11 mouse cellular contexts compared by ENCODE assay signal in the genomic region with DNA sequence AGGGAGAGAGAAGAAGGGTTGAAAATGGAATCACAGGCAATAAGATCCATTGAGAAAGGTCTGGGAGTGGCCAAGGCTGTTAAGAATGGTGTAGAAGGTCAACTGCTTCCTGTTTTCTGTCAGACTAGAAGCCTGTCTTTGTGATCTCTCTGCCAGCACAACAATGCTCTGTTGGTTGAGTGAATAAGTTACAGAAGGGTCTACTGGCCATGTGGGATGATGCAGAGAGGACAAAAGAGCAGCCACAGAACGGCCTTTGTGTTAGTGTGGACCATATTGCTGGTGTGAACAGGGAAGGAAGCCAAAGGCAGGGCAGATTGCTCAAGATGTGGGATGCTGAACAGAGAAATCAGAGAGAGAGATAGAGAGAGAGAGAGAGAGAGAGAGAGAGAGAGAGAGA. TPM values are rescaled to one million over a fixed set of nuclear protein-coding genes. Genes with fewer than 3 reads are reported as not detected.
DNase-seq lines count a peak whose midpoint lies in the region; ATAC-seq lines count a peak whose summit lies in the region.
"Had no signal": no experiment of that assay in that cellular context is flagged by ENCODE, and none has a peak within 500 bp of the region (broad histone marks: within the 10 kb centered on the region; RNA-seq: fewer than 3 reads in every experiment).

No protein-coding gene starts in this region.

- 77% methylated on average over 1 of the region's 1 CpGs for WGBS in heart, embryonic 12.5 days

- H3K4me2 ChIP-seq in heart, embryonic 12.5 days: no peak overlapping the region
- H3K4me2 ChIP-seq: hindbrain, embryonic 13.5 days; limb, embryonic 15.5 days had no signal

- no peak for ATAC-seq in heart, embryonic 12.5 days (ENCODE audit: insufficient number of reproducible peaks, low FRiP score)

- H3K4me3 ChIP-seq in heart, embryonic 12.5 days: no peak overlapping the region
- H3K4me3 ChIP-seq in brown adipose tissue, adult 24 weeks (ENCODE audit: insufficient read depth, low read depth, low read length): no peak overlapping the region
- H3K4me3 ChIP-seq: hindbrain, embryonic 13.5 days; limb, embryonic 15.5 days had no signal

- H3K27me3 ChIP-seq in heart, embryonic 12.5 days (replicated peaks): no peaks in the 10 kb centered on the region
- H3K27me3 ChIP-seq: hindbrain, embryonic 13.5 days; limb, embryonic 15.5 days had no signal

- H3K27ac ChIP-seq in heart, embryonic 12.5 days (ENCODE audit: poor library complexity, severe bottlenecking): no peak overlapping the region
- H3K27ac ChIP-seq in brown adipose tissue, adult 24 weeks (replicated peaks; ENCODE audit: low read depth, low read length): peak overlapping the region; percentile 86
- H3K27ac ChIP-seq: hindbrain, embryonic 13.5 days; limb, embryonic 15.5 days had no signal

- H3K9me3 ChIP-seq in heart, embryonic 12.5 days (replicated peaks): no peaks in the 10 kb centered on the region; the same call in 1 of the 2 replicates
- H3K9me3 ChIP-seq: hindbrain, embryonic 13.5 days; limb, embryonic 15.5 days had no signal

- H3K4me1 ChIP-seq in heart, embryonic 12.5 days (replicated peaks): no peaks in the 10 kb centered on the region
- peaks cover 10% of the 10 kb centered on the region for H3K4me1 ChIP-seq in brown adipose tissue, adult 24 weeks (ENCODE audit: control insufficient read depth, insufficient read depth, insufficient read length, low read length)
- H3K4me1 ChIP-seq: hindbrain, embryonic 13.5 days; limb, embryonic 15.5 days had no signal

- no peaks in the 10 kb centered on the region for H3K36me3 ChIP-seq in heart, embryonic 12.5 days
- H3K36me3 ChIP-seq: hindbrain, embryonic 13.5 days had no signal

- intact Hi-C loops in left cerebral cortex, postnatal 4 days (cut with DNase I): no loop called here

- peak; percentile 29 to 48 for DNase-seq in heart, adult 18-20 months
- DNase-seq in left cerebral cortex, postnatal 4 days: peak; percentile 13
- DNase-seq in left cerebral cortex, adult 18-20 months (ENCODE audit: low spot score in 2 of 2): no peak
- peak; percentile 53 for DNase-seq in naive thymus-derived CD4-positive, alpha-beta T cell, adult 2 months (ENCODE audit: low read depth)
- DNase-seq in cerebellum, adult 9-10 months: no peak
- DNase-seq in urinary bladder, postnatal 4 days (ENCODE audit: low spot score in 2 of 2): no peak
- DNase-seq: midbrain, embryonic 14.5 days had no signal

- no peak overlapping the region for H3K9ac ChIP-seq in heart, embryonic 12.5 days
- H3K9ac ChIP-seq: hindbrain, embryonic 13.5 days; limb, embryonic 15.5 days had no signal

RNA-seq across cellular contexts. Expression of a gene that starts 27.0 kb away (rescaled TPM):
- total RNA-seq in heart, adult 18-20 months (2021): 10 to 100 TPM in 1 of 2 experiments, 1 to 10 TPM in 1; 7.5 to 10.9 TPM
- 35.1 and 35.4 TPM in 2 replicates for polyA plus RNA-seq in heart, embryonic 12.5 days (2016; fragmentation: Nextera tagmentation; extraction: Ambion mirVana)
- total RNA-seq in left cerebral cortex, postnatal 4 days (2021): 10 to 100 TPM; 10.2 to 10.4 TPM
- 1 to 10 TPM; 6.6 to 8.0 TPM for total RNA-seq in left cerebral cortex, adult 18-20 months (2021)
- polyA plus RNA-seq in brown adipose tissue, adult 24 weeks (2012; ENCODE audit: insufficient read depth, insufficient read length, missing spikeins): 19.6 and 23.4 TPM in 2 replicates

Comparison
In these comparisons a context has a peak if more than half of its experiments do, and no peak if none do; other contexts are left out.
1. DNase-seq: peak in heart, adult 18-20 months (2 of 2), left cerebral cortex, postnatal 4 days (single experiment) and naive thymus-derived CD4-positive, alpha-beta T cell, adult 2 months (single experiment); none in left cerebral cortex, adult 18-20 months (0 of 2), cerebellum, adult 9-10 months (single experiment) and urinary bladder, postnatal 4 days (0 of 2).